ENCODE assay signal across 8 mouse cellular contexts in the genomic region with DNA sequence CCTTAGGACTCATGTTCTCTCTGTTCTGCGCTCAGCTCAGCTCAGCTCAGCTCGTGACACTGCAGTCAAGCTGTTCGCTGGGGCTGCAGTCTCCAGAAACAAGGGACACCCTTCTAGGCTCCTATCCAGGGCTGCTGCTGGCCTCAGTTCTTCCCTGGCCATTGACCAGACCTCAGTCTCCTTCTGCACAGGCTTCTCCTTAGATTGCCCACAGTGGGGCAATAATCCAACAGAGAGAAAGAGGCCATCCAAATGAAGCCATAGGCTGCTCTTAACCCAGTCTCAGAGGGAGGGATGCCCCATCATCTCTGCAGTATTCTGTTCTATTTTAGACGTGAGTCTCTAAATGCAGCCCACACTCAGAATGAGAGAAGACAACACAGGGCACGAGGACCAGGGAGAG. TPM values are rescaled to one million over a fixed set of nuclear protein-coding genes. Genes with fewer than 3 reads are reported as not detected.
DNase-seq lines count a peak whose midpoint lies in the region; ATAC-seq lines count a peak whose summit lies in the region.
"Had no signal": no experiment of that assay in that cellular context is flagged by ENCODE, and none has a peak within 500 bp of the region (broad histone marks: within the 10 kb centered on the region; RNA-seq: fewer than 3 reads in every experiment).

No protein-coding gene starts in this region.

- H3K4me3 ChIP-seq in neural tube, embryonic 15.5 days (replicated peaks), result no peak overlapping the region
- H3K4me3 ChIP-seq: neural tube, embryonic 12.5 days had no signal

- no peaks in the 10 kb centered on the region for H3K9me3 ChIP-seq in neural tube, embryonic 15.5 days (replicated peaks)
- H3K9me3 ChIP-seq: neural tube, embryonic 12.5 days had no signal

- H3K9ac ChIP-seq in neural tube, embryonic 15.5 days (replicated peaks), result peak overlapping the region; percentile 10; the same call in 1 of the 2 replicates
- H3K9ac ChIP-seq: neural tube, embryonic 12.5 days had no signal

- H3K27me3 ChIP-seq in neural tube, embryonic 15.5 days (replicated peaks), result no peaks in the 10 kb centered on the region
- H3K27me3 ChIP-seq: neural tube, embryonic 12.5 days had no signal

- WGBS in neural tube, embryonic 15.5 days, result 61% methylated on average over 5 of the region's 5 CpGs

- peaks cover 20% of the 10 kb centered on the region for H3K4me1 ChIP-seq in neural tube, embryonic 15.5 days

- ATAC-seq in neural tube, embryonic 15.5 days (ENCODE audit: low FRiP score), result peak; percentile 51; the same call in 1 of the 2 replicates
- no peak for ATAC-seq in erythroblast, adult 5-6 weeks (replicated peaks; ENCODE audit: low FRiP score, poor library complexity, severe bottlenecking)

- H3K4me2 ChIP-seq in neural tube, embryonic 15.5 days, result no peak overlapping the region
- H3K4me2 ChIP-seq: neural tube, embryonic 12.5 days had no signal

- DNase-seq in kidney, postnatal 4 days, result peak; percentile 29 to 37
- DNase-seq in kidney, postnatal 14 days, result no peak
- peak; percentile 75 to 78 for DNase-seq in cerebellum, postnatal 36 days
- peak; percentile 55 to 68 for DNase-seq in layer of hippocampus, postnatal 10 days (ENCODE audit: low spot score in 2 of 2)
- no peak for DNase-seq in urinary bladder, adult 2 months (ENCODE audit: low spot score)

- H3K27ac ChIP-seq in neural tube, embryonic 15.5 days (replicated peaks), result 0 out of 2 replicates have a peak overlapping the region, but pooled peaks have one; percentile 9
- H3K27ac ChIP-seq: neural tube, embryonic 12.5 days had no signal

- H3K36me3 ChIP-seq in neural tube, embryonic 15.5 days, result peaks cover 6% of the 10 kb centered on the region; the same call in 1 of the 2 replicates

RNA-seq across cellular contexts. Expression of a gene that starts 15.3 kb away (rescaled TPM):
- total RNA-seq in layer of hippocampus, postnatal 10 days (2021), result 10 to 100 TPM; 33.8 to 36.2 TPM
- 6.6 and 8.6 TPM in 2 replicates for polyA plus RNA-seq in neural tube, embryonic 15.5 days (2015; fragmentation: Nextera tagmentation; extraction: Ambion mirVana)
- polyA plus RNA-seq in urinary bladder, adult 2 months (2012; rRNA removed), result 0.07 and 0.12 TPM in 2 replicates
- total RNA-seq in erythroblast, adult 5-6 weeks (2015; ENCODE audit: low replicate concordance), result not detected in 2 replicates
- total RNA-seq in erythroblast, adult 5-6 weeks (2017; ENCODE audit: low replicate concordance), result not detected in 2 replicates

Comparison
In these comparisons a context has a peak if more than half of its experiments do, and no peak if none do; other contexts are left out.
1. DNase-seq: peak in kidney, postnatal 4 days (2 of 2), cerebellum, postnatal 36 days (2 of 2) and layer of hippocampus, postnatal 10 days (2 of 2); none in kidney, postnatal 14 days (single experiment) and urinary bladder, adult 2 months (single experiment).
2. RNA of a gene that starts 15.3 kb away (total RNA-seq): 33.8 to 36.2 TPM in layer of hippocampus, postnatal 10 days; not detected in erythroblast, adult 5-6 weeks; every median in the first group is over 10 times any median in the second.